Mouse (Mus musculus): ENCODE data around the gene Efemp2.
"Not testable (repeated sequence)": the region's sequence is repeated elsewhere in the genome, so short reads cannot be mapped to it uniquely, and the experiment has no call there.

The Efemp2 gene

GRCm38 (mm10) chr19:5477668-5478300, 4.0 kb downstream of the Efemp2 start:
- peak; percentile 17 for DNase-seq

DNA sequence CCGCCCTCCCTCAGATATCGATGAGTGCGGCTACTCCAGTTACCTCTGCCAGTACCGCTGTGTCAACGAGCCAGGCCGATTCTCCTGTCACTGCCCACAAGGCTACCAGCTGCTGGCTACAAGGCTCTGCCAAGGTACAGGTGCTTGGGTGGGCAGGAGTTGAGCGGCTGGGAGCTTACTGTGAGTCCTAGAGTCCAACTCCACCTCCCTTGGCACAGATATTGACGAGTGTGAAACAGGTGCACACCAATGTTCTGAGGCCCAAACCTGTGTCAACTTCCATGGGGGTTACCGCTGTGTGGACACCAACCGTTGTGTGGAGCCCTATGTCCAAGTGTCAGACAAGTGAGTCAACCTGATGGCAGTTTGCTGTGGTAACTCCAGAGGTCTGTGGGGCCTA, 6.3 kb downstream of the Efemp2 start:
- peak; percentile 15 for DNase-seq

DNA sequence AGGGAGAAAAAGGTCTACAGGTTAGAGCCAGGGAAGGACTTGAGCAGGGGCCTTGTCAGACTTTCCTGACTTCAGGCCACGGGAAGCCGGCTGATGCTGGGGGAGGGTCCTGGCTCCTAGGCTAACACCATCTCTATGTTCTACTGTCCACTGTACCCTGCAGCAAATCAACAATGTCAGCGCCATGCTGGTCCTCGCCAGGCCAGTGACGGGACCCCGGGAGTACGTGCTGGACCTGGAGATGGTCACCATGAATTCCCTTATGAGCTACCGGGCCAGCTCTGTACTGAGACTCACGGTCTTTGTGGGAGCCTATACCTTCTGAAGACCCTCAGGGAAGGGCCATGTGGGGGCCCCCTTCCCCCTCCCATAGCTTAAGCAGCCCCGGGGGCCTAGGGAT, 7.6 kb downstream of the Efemp2 start:
- no peak for DNase-seq

GRCm38 (mm10) chr19:5483386-5484359, 9.9 kb downstream of the Efemp2 start:
- peak; percentile 19 for DNase-seq

DNA sequence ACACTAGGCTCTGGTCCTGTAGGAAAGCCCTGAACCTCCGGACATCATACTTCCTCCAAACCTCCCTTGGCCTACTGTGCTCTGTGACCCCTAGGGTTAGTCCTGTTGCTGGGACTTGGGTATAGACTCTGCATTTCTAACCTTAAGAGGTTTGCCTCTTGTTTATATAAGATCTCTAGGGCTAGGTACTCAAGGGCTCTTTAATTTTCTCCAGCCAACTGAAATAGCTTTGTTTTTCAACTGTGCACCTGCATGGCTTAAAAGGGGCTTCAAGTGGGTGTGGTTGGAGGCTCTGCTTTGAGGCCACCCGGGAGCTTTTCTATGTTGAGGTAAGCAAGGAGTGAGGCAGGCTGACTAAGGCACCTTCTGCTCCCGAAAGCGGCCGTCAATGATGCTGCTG, 10.7 kb downstream of the Efemp2 start:
- DNase-seq = peak; percentile 50

DNA sequence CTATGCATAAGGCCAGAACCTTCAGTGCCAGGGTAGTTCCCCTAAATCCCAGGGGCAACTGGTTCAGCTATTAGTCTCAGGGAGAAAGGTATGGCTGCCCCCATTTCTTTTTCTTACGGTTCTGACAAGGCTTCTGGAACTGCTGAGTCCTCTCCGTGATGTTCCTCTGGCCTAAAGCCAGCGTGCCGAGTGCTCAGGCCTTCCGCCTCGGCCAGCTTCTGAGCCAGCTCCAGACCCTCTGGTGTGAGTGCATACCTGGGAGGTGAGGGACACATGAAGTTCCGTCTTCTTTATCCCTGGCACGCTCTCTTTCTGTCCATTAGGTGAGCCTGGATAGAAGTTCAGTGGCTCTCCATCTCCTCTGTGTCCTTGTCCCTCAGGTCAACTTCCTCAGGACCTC, 11.6 kb downstream of the Efemp2 start:
- peak; percentile 8 for DNase-seq

- peak; percentile 15 for DNase-seq
These were observed 12.1 kb downstream of the Efemp2 start for GRCm38 (mm10) chr19:5485821-5486220.

DNA sequence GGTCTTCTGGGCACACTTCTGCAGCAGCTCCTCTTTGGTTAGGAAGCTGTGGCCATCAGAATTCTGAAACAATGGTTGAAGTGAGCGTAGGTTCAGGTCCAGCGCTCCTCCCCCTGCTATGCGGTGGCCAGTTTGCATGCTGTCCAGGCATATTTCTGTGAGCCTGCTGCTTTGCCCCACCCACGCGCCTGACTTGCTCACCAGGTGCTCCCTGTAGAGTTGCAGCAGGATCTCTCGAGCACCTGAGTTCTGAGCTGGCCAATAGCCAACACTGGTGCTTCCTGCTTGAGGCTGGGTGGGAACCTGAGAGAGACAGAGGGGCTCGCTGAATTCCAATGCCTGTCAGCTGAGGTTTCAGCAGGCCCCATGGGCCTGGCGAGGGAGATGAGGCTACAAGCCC, 12.5 kb downstream of the Efemp2 start:
- DNase-seq = peak; percentile 32

- no peak for DNase-seq
These were observed 13.0 kb downstream of the Efemp2 start for GRCm38 (mm10) chr19:5486771-5487170.

GRCm38 (mm10) chr19:5487768-5488550, 14.2 kb downstream of the Efemp2 start, which contains the start of gene Mus81:
Gene Mus81 (minus strand): TSS chr19:5488402.
- peak; percentile 99 for DNase-seq

DNA sequence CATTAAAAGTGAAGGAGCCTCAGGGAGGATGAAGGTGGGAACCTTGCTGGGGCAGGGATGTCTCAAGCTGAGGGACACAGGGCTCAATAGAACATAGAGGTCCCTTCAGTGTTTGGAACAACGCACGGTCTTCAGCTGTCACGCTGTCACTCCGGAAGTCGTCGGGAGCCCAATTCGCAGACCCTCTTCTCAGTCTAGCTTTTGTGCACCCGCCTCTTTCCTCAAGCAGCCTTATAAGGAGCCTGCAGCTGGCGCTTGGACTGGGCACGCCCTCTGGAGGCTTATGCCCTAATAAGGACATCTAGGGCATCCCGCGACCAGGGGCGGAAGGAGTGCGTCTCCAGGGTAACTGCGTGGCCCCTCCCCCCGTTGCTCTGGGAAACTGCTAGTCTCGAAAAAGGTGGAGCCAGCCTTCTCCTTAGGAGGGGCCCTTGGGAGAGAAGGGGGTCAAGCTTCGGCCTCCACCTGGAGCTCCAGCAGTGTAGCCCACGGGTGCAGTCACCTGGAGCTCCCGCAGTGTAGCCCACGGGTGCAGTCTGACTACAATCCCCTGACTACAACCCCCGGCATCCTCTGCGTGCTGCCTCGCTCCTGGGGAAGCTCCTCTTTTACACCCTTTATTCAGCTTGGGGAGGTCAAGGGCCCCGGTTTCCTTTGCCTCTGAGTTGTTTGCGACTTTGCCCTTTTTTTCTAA, 15.3 kb downstream of the Efemp2 start:
- peak; percentile 98 for DNase-seq

GRCm38 (mm10) chr19:5489721-5490120, 16.0 kb downstream of the Efemp2 start:
- peak; percentile 31 for DNase-seq

- DNase-seq = peak; percentile 97
These were observed 16.7 kb downstream of the Efemp2 start, which contains the start of gene Cfl1 for GRCm38 (mm10) chr19:5490313-5490897. Gene Cfl1 (plus strand): TSS chr19:5490455.

GRCm38 (mm10) chr19:5490898-5491708, 17.3 kb downstream of the Efemp2 start:
- DNase-seq = peak; percentile 85

DNA sequence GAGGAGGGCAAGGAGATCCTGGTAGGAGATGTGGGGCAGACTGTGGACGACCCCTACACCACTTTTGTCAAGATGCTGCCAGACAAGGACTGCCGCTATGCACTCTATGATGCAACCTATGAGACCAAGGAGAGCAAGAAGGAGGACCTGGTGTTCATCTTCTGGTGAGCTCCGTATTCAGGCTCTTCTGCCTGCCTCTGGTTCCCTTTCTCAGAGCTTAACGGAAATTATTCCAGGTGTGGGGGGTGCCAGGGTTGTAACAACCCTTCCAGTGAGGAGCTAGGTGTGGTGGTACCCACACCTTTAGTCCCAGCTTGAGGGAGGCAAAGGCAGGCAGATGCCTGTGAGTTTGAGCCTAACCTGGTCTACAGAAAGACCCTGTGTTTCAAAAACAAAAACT, 18.9 kb downstream of the Efemp2 start:
- no peak for DNase-seq

DNA sequence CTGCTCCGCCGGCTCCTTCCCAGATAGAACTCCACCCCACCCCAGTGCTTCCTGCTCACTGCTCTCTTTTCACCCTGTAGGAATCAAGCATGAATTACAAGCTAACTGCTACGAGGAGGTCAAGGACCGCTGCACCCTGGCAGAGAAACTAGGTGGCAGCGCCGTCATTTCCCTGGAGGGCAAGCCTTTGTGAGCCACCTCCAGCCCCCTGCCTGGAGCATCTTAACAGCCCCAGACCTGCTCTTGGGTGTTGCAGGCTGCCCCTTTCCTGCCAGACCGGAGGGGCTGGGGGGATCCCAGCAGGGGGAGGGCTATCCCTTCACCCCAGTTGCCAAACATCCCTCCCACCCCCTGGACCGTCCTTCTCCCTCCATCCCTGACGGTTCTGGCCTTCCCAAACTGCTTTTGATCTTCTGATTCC, 19.6 kb downstream of the Efemp2 start:
- DNase-seq = not testable (repeated sequence)

DNA sequence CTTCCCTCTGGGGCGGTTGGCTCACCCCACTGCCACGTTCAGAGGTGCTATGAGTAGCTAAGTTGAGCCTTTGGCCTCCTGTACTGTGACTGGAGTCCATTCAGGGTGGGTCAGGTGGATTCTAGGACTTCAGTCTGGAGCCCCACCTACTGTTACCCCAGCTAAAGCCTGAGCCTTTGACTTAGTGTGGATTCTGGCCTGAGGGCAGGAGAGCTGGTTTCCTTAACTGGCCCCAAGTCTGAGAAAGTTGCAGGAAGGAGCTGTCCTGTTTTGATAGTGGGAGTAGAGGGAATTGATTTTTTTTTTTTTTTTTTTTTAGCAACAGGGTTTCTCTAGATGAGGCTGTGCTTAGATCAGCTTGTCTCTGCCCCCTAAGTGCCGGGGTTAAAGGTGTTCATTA, 20.6 kb downstream of the Efemp2 start:
- DNase-seq = no peak

GRCm38 (mm10) chr19:5495353-5496051, 21.7 kb downstream of the Efemp2 start:
- DNase-seq = no peak

- DNase-seq = no peak
These were observed 22.3 kb downstream of the Efemp2 start for GRCm38 (mm10) chr19:5496052-5496370.

DNA sequence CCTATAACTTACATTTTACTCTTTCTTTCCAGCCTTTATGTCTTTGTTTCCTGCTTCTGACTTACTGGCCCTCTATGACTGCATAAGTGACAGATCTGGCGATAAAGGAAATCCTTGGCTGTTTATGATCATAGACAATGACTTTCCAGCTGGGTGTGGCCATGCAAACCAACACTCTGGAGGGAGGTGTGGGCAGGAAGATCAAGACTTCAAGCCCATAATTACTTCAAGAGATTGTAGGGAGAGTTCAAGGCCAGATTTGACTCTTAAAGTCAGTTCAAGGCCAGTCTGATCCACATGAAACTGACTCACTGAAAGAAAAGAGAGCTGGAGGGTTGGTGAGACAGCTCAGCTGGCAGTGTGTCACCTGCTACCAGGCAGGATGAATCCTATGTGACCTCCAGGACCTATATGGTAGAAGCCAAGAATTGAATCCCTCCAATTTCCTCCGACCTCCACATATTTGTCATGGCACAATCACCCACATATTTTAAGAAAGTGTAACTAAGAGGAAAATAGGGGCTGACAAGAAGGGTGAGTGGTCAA, 26.6 kb downstream of the Efemp2 start:
- DNase-seq = no peak
